Mouse (Mus musculus) lung, postnatal 0 days (tissue): ENCODE measurements around the gene Htra1.

Source experiments
- CTCF ChIP-seq: IDR thresholded peaks from 2 replicates; pipeline ENCODE4 v1.5.1; 2016; ENCODE audit warnings: antibody characterized with exemption, mild to moderate bottlenecking
- EP300 ChIP-seq: IDR thresholded peaks from 2 replicates; pipeline ENCODE4 v1.6.1; 2016; ENCODE audit warnings: antibody characterized with exemption, mild to moderate bottlenecking, control low read depth

DNA sequence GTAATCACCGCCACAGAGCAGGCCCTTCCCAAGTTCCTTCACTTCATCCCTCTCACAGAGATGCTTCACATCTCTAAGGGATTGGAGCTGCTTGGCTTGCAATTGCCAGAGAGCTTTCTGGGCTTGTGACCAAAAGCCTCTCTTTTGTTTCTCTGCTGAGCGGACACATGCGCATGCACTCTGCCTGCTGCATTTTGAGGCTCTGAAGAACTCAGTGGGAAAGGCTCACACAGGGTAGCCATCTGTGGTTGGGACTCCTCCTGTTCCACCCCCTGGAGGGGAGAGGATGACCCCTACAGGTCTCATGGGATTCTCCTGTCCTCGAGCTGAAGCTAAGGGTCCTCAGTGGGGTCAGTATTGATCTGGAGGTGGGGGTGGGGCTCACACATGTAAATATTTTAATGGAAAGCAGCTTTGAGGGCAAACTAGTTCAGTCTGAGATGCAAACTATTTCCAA, 30.0 kb downstream of the Htra1 start:
- no peak for TF ChIP-seq CTCF
- TF ChIP-seq EP300 = no peak
